Mouse (Mus musculus): ENCODE measurements around the gene Rapgef6.

Rapgef6 gene

GRCm38 (mm10) chr11:54735114-54735513 is 212.5 kb downstream of the Rapgef6 start:
- no peak for DNase-seq (ENCODE audit: low spot score)

GRCm38 (mm10) chr11:54736903-54737302 is 214.3 kb downstream of the Rapgef6 start:
- no peak for DNase-seq (ENCODE audit: low spot score)

GRCm38 (mm10) chr11:54739012-54739750 is 216.5 kb downstream of the Rapgef6 start:
- no peak for DNase-seq (ENCODE audit: low spot score)

GRCm38 (mm10) chr11:54741330-54741729 is 218.7 kb downstream of the Rapgef6 start:
- no peak for DNase-seq (ENCODE audit: low spot score)

- no peak for DNase-seq (ENCODE audit: low spot score)
These were observed 221.6 kb downstream of the Rapgef6 start for GRCm38 (mm10) chr11:54744231-54744630.

Data from spleen, adult 12 weeks (tissue).